Mouse (Mus musculus): ENCODE measurements at regions not wholly inside any gene's neighbourhood (a gene's known extent, or its start where the extent isn't known, plus 50 kb on each side); places are given as distances from the start of the nearest gene placed in this dataset.
A peak's percentile ranks its signal among the peaks of the same experiment; 100 is the strongest.

GRCm38 (mm10) chr15:97502056-97502455 is 203.6 kb downstream of the Rpap3 start:
- DNase-seq (ENCODE audit: low spot score), result no peak

- DNase-seq (ENCODE audit: low spot score), result peak; percentile 40
Measured at GRCm38 (mm10) chr15:97501420-97501819, 204.2 kb downstream of the Rpap3 start.

- DNase-seq (ENCODE audit: low spot score), result no peak
Measured at GRCm38 (mm10) chr15:97499821-97500385, 205.7 kb downstream of the Rpap3 start.

- no peak for DNase-seq (ENCODE audit: low spot score)
Measured at GRCm38 (mm10) chr15:97499240-97499639, 206.4 kb downstream of the Rpap3 start.

GRCm38 (mm10) chr15:97498375-97498774 is 207.2 kb downstream of the Rpap3 start:
- peak; percentile 74 for DNase-seq (ENCODE audit: low spot score)

GRCm38 (mm10) chr15:97496026-97496425 is 209.6 kb downstream of the Rpap3 start:
- no peak for DNase-seq (ENCODE audit: low spot score)

GRCm38 (mm10) chr15:97493340-97493739 is 212.3 kb downstream of the Rpap3 start:
- no peak for DNase-seq (ENCODE audit: low spot score)

GRCm38 (mm10) chr15:97491796-97492195 is 213.8 kb downstream of the Rpap3 start:
- DNase-seq (ENCODE audit: low spot score), result no peak

- DNase-seq (ENCODE audit: low spot score), result no peak
Measured at GRCm38 (mm10) chr15:97487425-97487824, 218.2 kb downstream of the Rpap3 start.

GRCm38 (mm10) chr15:97471986-97472779 is 225.1 kb upstream of the Amigo2 start:
- no peak for DNase-seq (ENCODE audit: low spot score)

GRCm38 (mm10) chr15:97471476-97471875 is 224.4 kb upstream of the Amigo2 start:
- no peak for DNase-seq (ENCODE audit: low spot score)

GRCm38 (mm10) chr15:97469684-97470344 is 222.7 kb upstream of the Amigo2 start:
- DNase-seq (ENCODE audit: low spot score), result peak; percentile 89

- peak; percentile 83 for DNase-seq (ENCODE audit: low spot score)
Measured at GRCm38 (mm10) chr15:97468732-97469683, 221.9 kb upstream of the Amigo2 start.

GRCm38 (mm10) chr15:97467781-97468485 is 220.8 kb upstream of the Amigo2 start:
- no peak for DNase-seq (ENCODE audit: low spot score)

GRCm38 (mm10) chr15:97466906-97467465 is 219.9 kb upstream of the Amigo2 start:
- DNase-seq (ENCODE audit: low spot score), result peak; percentile 45

GRCm38 (mm10) chr15:97466110-97466509 is 219.0 kb upstream of the Amigo2 start:
- DNase-seq (ENCODE audit: low spot score), result peak; percentile 71

- no peak for DNase-seq (ENCODE audit: low spot score)
Measured at GRCm38 (mm10) chr15:97465366-97465765, 218.3 kb upstream of the Amigo2 start.

- DNase-seq (ENCODE audit: low spot score), result no peak
Measured at GRCm38 (mm10) chr15:97464737-97465136, 217.7 kb upstream of the Amigo2 start.

GRCm38 (mm10) chr15:97462587-97462986 is 215.5 kb upstream of the Amigo2 start:
- DNase-seq (ENCODE audit: low spot score), result no peak

GRCm38 (mm10) chr15:97462006-97462405 is 214.9 kb upstream of the Amigo2 start:
- DNase-seq (ENCODE audit: low spot score), result no peak

GRCm38 (mm10) chr15:97461060-97461459 is 214.0 kb upstream of the Amigo2 start:
- DNase-seq (ENCODE audit: low spot score), result no peak
